Mouse (Mus musculus) cerebellum, postnatal 10 days (tissue): ENCODE results near the gene Wdr37.
A peak's percentile ranks its signal among the peaks of the same experiment; 100 is the strongest.
"Not testable (repeated sequence)": the region's sequence is repeated elsewhere in the genome, so short reads cannot be mapped to it uniquely, and the experiment has no call there.

ENCODE experiments used
- DNase-seq, 2 experiments: peaks; one replicate each; pipeline ENCODE4 v3.0.0; 2021; ENCODE audit warnings: mixed read lengths in 2 of 2

The Wdr37 gene

GRCm38 (mm10) chr13:8871314-8871962 lies at the start of gene Wdr37:
Gene Wdr37 (minus strand): TSS chr13:8871909.
- DNase-seq, result peak; percentile 63 to 73

- not testable (repeated sequence) for DNase-seq
These were observed 42.2 kb upstream of the Wdr37 start for GRCm38 (mm10) chr13:8913890-8914289.

- not testable (repeated sequence) for DNase-seq
These were observed 34.3 kb upstream of the Wdr37 start for GRCm38 (mm10) chr13:8905986-8906385.

- DNase-seq, result peak; percentile 30 to 52
These were observed 16.9 kb upstream of the Wdr37 start for GRCm38 (mm10) chr13:8888603-8889002.

GRCm38 (mm10) chr13:8886185-8886560 lies 14.5 kb upstream of the Wdr37 start:
- no peak for DNase-seq

- DNase-seq, result peak; percentile 99
These were observed 13.9 kb upstream of the Wdr37 start, which contains the start of gene Idi1 for GRCm38 (mm10) chr13:8885445-8886184. Gene Idi1 (plus strand): TSS chr13:8885501.

- not testable (repeated sequence) for DNase-seq
These were observed 12.2 kb upstream of the Wdr37 start for GRCm38 (mm10) chr13:8883870-8884269.

- no peak for DNase-seq
These were observed 9.9 kb upstream of the Wdr37 start for GRCm38 (mm10) chr13:8881611-8882010.

GRCm38 (mm10) chr13:8873776-8874175 lies 2.1 kb upstream of the Wdr37 start:
- DNase-seq, result no peak

GRCm38 (mm10) chr13:8870510-8871313 lies 997 bp downstream of the Wdr37 start:
- DNase-seq, result peak; percentile 94 to 95

GRCm38 (mm10) chr13:8870160-8870509 lies 1.6 kb downstream of the Wdr37 start:
- peak in 1 of 2 experiments; percentile 15 for DNase-seq

GRCm38 (mm10) chr13:8869578-8870157 lies 2.0 kb downstream of the Wdr37 start:
- DNase-seq, result no peak

- no peak for DNase-seq
These were observed 5.1 kb downstream of the Wdr37 start for GRCm38 (mm10) chr13:8866612-8867011.

GRCm38 (mm10) chr13:8864990-8865389 lies 6.7 kb downstream of the Wdr37 start:
- no peak for DNase-seq

GRCm38 (mm10) chr13:8860861-8861260 lies 10.8 kb downstream of the Wdr37 start:
- no peak for DNase-seq

- DNase-seq, result no peak
These were observed 13.3 kb downstream of the Wdr37 start for GRCm38 (mm10) chr13:8858453-8858852.

- DNase-seq, result no peak
These were observed 16.9 kb downstream of the Wdr37 start for GRCm38 (mm10) chr13:8854769-8855168.

GRCm38 (mm10) chr13:8853424-8853823 lies 18.3 kb downstream of the Wdr37 start:
- no peak for DNase-seq

GRCm38 (mm10) chr13:8849311-8849710 lies 22.4 kb downstream of the Wdr37 start:
- no peak for DNase-seq

GRCm38 (mm10) chr13:8847702-8848101 lies 24.0 kb downstream of the Wdr37 start:
- peak in 1 of 2 experiments; percentile 29 for DNase-seq

- DNase-seq, result no peak
These were observed 29.4 kb downstream of the Wdr37 start for GRCm38 (mm10) chr13:8842273-8842672.

- not testable (repeated sequence) for DNase-seq
These were observed 29.9 kb downstream of the Wdr37 start for GRCm38 (mm10) chr13:8841846-8842245.

GRCm38 (mm10) chr13:8840941-8841340 lies 30.8 kb downstream of the Wdr37 start:
- no peak for DNase-seq
